Mouse (Mus musculus) olfactory bulb, adult 2 months (tissue): Measurements from ENCODE around the gene Vps50.

Source experiments
- CTCF ChIP-seq: fragments of 200-500 bp; IDR thresholded peaks from 2 replicates; pipeline ENCODE4 v1.5.1; 2012; ENCODE audit warnings: low read depth, mild to moderate bottlenecking, low read length, moderate library complexity; ENCODE audit not compliant: insufficient read depth
- POLR2A ChIP-seq: fragments of 200-500 bp; IDR thresholded peaks from 2 replicates; pipeline ENCODE4 v1.6.1; 2012; ENCODE audit warnings: mild to moderate bottlenecking, low read depth, low read length, moderate library complexity; ENCODE audit not compliant: insufficient read depth

DNA sequence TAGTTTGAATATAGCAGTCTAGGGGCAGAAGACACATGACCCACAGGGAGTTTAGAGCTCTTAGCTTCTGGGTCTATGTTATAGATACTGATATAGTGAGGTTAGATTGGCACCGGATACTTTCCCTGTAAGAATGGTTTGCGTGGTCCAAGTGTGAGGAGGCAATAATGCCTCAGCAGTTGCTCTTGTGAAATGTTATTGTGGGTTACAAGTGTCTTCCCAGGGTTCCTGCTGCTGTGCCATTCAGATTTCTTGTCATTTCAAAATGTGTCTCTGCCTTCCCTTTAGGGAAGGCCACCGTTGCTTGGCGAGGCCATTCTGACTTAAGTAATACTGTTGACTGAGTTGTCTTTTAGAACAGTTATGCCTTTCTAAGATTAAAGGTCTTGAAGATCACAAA, 66.8 kb downstream of the Vps50 start:
- TF ChIP-seq CTCF (no peak), POLR2A (no peak)
